Mouse (Mus musculus) urinary bladder, postnatal 4 days (tissue): ENCODE measurements around the gene Gm10645.
A peak's percentile ranks its signal among the peaks of the same experiment; 100 is the strongest.

Source experiments
- DNase-seq, 2 experiments: peaks; one replicate each; pipeline ENCODE4 v3.0.0; 2021 to 2022; ENCODE audit warnings: low spot score in 2 of 2

Gene Gm10645

GRCm38 (mm10) chr8:83169127-83169526 is 3.2 kb upstream of the Gm10645 start:
- DNase-seq, result no peak

GRCm38 (mm10) chr8:83167932-83168331 is 2.0 kb upstream of the Gm10645 start:
- DNase-seq, result no peak

GRCm38 (mm10) chr8:83165235-83165930 is 587 bp downstream of the Gm10645 start, which contains the start of gene Tbc1d9:
Tbc1d9 (plus strand) TSS chr8:83165352.
- peak; percentile 69 to 70 for DNase-seq

- DNase-seq, result no peak
Measured at GRCm38 (mm10) chr8:83160613-83161012, 5.4 kb downstream of the Gm10645 start.

GRCm38 (mm10) chr8:83159615-83160014 is 6.4 kb downstream of the Gm10645 start:
- no peak for DNase-seq

- no peak for DNase-seq
Measured at GRCm38 (mm10) chr8:83158971-83159370, 7.0 kb downstream of the Gm10645 start.

GRCm38 (mm10) chr8:83155110-83155509 is 10.9 kb downstream of the Gm10645 start:
- no peak for DNase-seq

GRCm38 (mm10) chr8:83152470-83152869 is 13.5 kb downstream of the Gm10645 start:
- DNase-seq, result no peak

- DNase-seq, result no peak
Measured at GRCm38 (mm10) chr8:83152055-83152454, 13.9 kb downstream of the Gm10645 start.

GRCm38 (mm10) chr8:83149124-83149523 is 16.8 kb downstream of the Gm10645 start:
- DNase-seq, result no peak

- DNase-seq, result no peak
Measured at GRCm38 (mm10) chr8:83145421-83145820, 20.5 kb downstream of the Gm10645 start.

- no peak for DNase-seq
Measured at GRCm38 (mm10) chr8:83144601-83145000, 21.4 kb downstream of the Gm10645 start.

GRCm38 (mm10) chr8:83141358-83141757 is 24.6 kb downstream of the Gm10645 start:
- DNase-seq, result no peak

GRCm38 (mm10) chr8:83140701-83141111 is 25.3 kb downstream of the Gm10645 start:
- DNase-seq, result no peak

- no peak for DNase-seq
Measured at GRCm38 (mm10) chr8:83140068-83140467, 25.9 kb downstream of the Gm10645 start.

GRCm38 (mm10) chr8:83135086-83135485 is 30.9 kb downstream of the Gm10645 start:
- DNase-seq, result no peak
